Comparison of ENCODE assay signal across 7 mouse cellular contexts in the genomic region with DNA sequence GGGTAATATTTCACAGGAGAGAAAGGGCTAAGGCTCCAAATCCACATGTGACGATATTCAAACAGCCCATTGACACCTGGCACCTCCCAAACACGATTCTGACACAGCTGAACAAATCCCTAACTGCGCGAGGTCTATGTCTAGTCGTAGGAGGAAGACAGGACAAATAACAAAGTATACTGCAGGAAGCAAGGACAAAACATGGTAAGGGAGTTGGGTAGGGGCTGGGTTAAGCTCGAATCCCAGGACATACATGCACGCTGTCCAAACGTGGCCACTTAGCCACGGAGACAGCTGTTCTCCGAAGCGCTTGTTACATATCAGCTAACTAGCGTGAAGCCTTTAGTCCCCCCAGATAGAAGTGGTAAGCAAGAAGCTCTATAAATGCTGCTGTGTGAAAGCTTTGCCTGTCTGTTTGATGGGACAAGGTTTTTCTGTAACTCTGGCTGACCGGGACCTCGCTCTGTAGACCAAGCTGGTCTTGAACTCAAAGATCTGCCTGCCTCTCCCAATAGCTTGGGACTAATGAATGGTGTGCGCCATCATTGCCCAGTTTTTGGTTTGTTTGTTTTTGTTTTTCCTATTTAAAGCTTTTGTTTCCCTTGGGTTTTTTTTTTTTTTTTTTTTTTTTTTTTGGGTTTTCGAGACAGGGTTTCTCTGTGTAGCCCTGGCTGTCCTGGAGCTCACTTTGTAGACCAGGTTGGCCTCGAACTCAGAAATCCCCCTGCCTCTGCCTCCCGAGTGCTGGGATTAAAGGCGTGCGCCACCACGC. TPM values are rescaled to one million over a fixed set of nuclear protein-coding genes. Genes with fewer than 3 reads are reported as not detected.
DNase-seq lines count a peak whose midpoint lies in the region; ATAC-seq and TF ChIP-seq lines count a peak whose summit lies in the region.

No protein-coding gene starts in this region.

- H3K4me1 ChIP-seq in thymus, adult 2 months (replicated peaks; ENCODE audit: control insufficient read depth, insufficient read depth, low read length): peaks cover 5% of the 10 kb centered on the region
- peaks cover 3% of the 10 kb centered on the region; the same call in 1 of the 2 replicates for H3K4me1 ChIP-seq in embryonic fibroblast, embryonic 13.5 days (ENCODE audit: control insufficient read depth, insufficient read depth, low read length)
- peaks cover 13% of the 10 kb centered on the region; the same call in 1 of the 2 replicates for H3K4me1 ChIP-seq in intestine, embryonic 14.5 days (replicated peaks; ENCODE audit: control insufficient read depth, insufficient read depth, low read length)
- H3K4me1 ChIP-seq in midbrain, embryonic 14.5 days (ENCODE audit: control insufficient read depth, insufficient read depth, low read length): peaks cover 11% of the 10 kb centered on the region

- 45% methylated on average over 21 of the region's 21 CpGs for WGBS in thymus, adult 2 months
- 38% methylated on average over 20 of the region's 21 CpGs for WGBS in intestine, embryonic 14.5 days
- 33% methylated on average over 20 of the region's 21 CpGs for WGBS in midbrain, embryonic 14.5 days

- no peaks in the 10 kb centered on the region for H3K27me3 ChIP-seq in thymus, adult 2 months (ENCODE audit: control insufficient read depth, insufficient read depth, low read length)
- no peaks in the 10 kb centered on the region for H3K27me3 ChIP-seq in intestine, embryonic 14.5 days (replicated peaks; ENCODE audit: control insufficient read depth, insufficient read depth, low read length)
- H3K27me3 ChIP-seq in midbrain, embryonic 14.5 days (ENCODE audit: control insufficient read depth, insufficient read depth, low read length): no peaks in the 10 kb centered on the region

- H3K4me2 ChIP-seq in intestine, embryonic 14.5 days (ENCODE audit: low read length): peak overlapping the region; percentile 74
- peak overlapping the region; percentile 70 for H3K4me2 ChIP-seq in midbrain, embryonic 14.5 days (ENCODE audit: low read length)

- H3K4me3 ChIP-seq in thymus, adult 2 months (ENCODE audit: control insufficient read depth, insufficient read depth, low read length): peak overlapping the region; percentile 96
- H3K4me3 ChIP-seq in embryonic fibroblast, embryonic 13.5 days (ENCODE audit: insufficient read depth, low read length): peak overlapping the region; percentile 86
- peak overlapping the region; percentile 81 for H3K4me3 ChIP-seq in intestine, embryonic 14.5 days (ENCODE audit: low read depth, low read length)
- H3K4me3 ChIP-seq in midbrain, embryonic 14.5 days (replicated peaks; ENCODE audit: low read depth, low read length): peak overlapping the region; percentile 95

- ATAC-seq in intestine, embryonic 14.5 days (replicated peaks; ENCODE audit: low FRiP score, low TSS enrichment, low read depth): 0 out of 2 replicates have a peak, but pooled peaks have one; percentile 16
- ATAC-seq in midbrain, embryonic 14.5 days (ENCODE audit: low FRiP score, low TSS enrichment): peak; percentile 20; the same call in 1 of the 2 replicates

- H3K9me3 ChIP-seq in intestine, embryonic 14.5 days (ENCODE audit: control insufficient read depth, low read length): no peaks in the 10 kb centered on the region
- H3K9me3 ChIP-seq in midbrain, embryonic 14.5 days (ENCODE audit: control insufficient read depth, low read length): no peaks in the 10 kb centered on the region

- peaks cover 6% of the 10 kb centered on the region for H3K36me3 ChIP-seq in thymus, adult 2 months (ENCODE audit: control insufficient read depth, insufficient read depth, low read length)
- H3K36me3 ChIP-seq in intestine, embryonic 14.5 days (ENCODE audit: control insufficient read depth, insufficient read depth, low read length): peaks cover 9% of the 10 kb centered on the region
- H3K36me3 ChIP-seq in midbrain, embryonic 14.5 days (ENCODE audit: control insufficient read depth, insufficient read depth, low read length): peaks cover 8% of the 10 kb centered on the region

- no peak for DNase-seq in thymus, adult 2 months
- DNase-seq in thymus, adult 18-20 months: no peak
- no peak for DNase-seq in intestine, embryonic 14.5 days (ENCODE audit: low spot score)
- DNase-seq in midbrain, embryonic 14.5 days: no peak
- DNase-seq in cerebellum, adult 11-12 months: no peak
- DNase-seq in spleen, adult 12 weeks (ENCODE audit: low spot score): no peak

- H3K9ac ChIP-seq in intestine, embryonic 14.5 days (ENCODE audit: low read length): peak overlapping the region; percentile 82
- H3K9ac ChIP-seq in midbrain, embryonic 14.5 days (replicated peaks; ENCODE audit: low read length): peak overlapping the region; percentile 95

- no peak for TF ChIP-seq POLR2A in thymus, adult 2 months (IDR thresholded peaks at IDR 0.05; ENCODE audit: control insufficient read depth, extremely low read depth, insufficient read depth, low read length, poor library complexity)
- TF ChIP-seq POLR2A in embryonic fibroblast, embryonic 13.5 days (IDR thresholded peaks at IDR 0.05; ENCODE audit: low read depth, low read length): peak; percentile 28; the same call in 1 of the 2 replicates

- TF ChIP-seq CTCF in thymus, adult 2 months (IDR thresholded peaks at IDR 0.05; ENCODE audit: borderline replicate concordance, control insufficient read depth, extremely low read depth, insufficient read depth, low read length, poor library complexity): no peak
- no peak for TF ChIP-seq CTCF in embryonic fibroblast, embryonic 13.5 days (IDR thresholded peaks at IDR 0.05; ENCODE audit: borderline replicate concordance, insufficient read depth, low read length)

- 0 out of 2 replicates have a peak overlapping the region, but pooled peaks have one; percentile 6 for H3K27ac ChIP-seq in thymus, adult 2 months (ENCODE audit: control insufficient read depth, insufficient read depth, low read length)
- no peak overlapping the region for H3K27ac ChIP-seq in embryonic fibroblast, embryonic 13.5 days (ENCODE audit: insufficient read depth, low read length)
- H3K27ac ChIP-seq in intestine, embryonic 14.5 days (ENCODE audit: low read depth): peak overlapping the region; percentile 24
- H3K27ac ChIP-seq in midbrain, embryonic 14.5 days (replicated peaks; ENCODE audit: low read depth, low read length): peak overlapping the region; percentile 88

RNA-seq across cellular contexts. Expression of a gene that starts 0.5 kb away (rescaled TPM):
- 55.4 and 58.2 TPM in 2 replicates for polyA plus RNA-seq in thymus, adult 2 months (2012; rRNA removed)
- 65.6 and 73.5 TPM in 2 replicates for polyA plus RNA-seq in embryonic fibroblast, embryonic 13.5 days (2011; ENCODE audit: insufficient read length, low read depth, missing spikeins)
- 61.4 and 62.2 TPM in 2 replicates for polyA plus RNA-seq in intestine, embryonic 14.5 days (2014; fragmentation: Nextera tagmentation; extraction: Ambion mirVana)
- polyA plus RNA-seq in midbrain, embryonic 14.5 days (2014; fragmentation: Nextera tagmentation; extraction: Ambion mirVana): 75.3 and 91.5 TPM in 2 replicates

RNA-seq across cellular contexts. Expression of a gene that starts 6.2 kb away (rescaled TPM):
- not detected in 2 replicates for polyA plus RNA-seq in thymus, adult 2 months (2012; rRNA removed)
- not detected in 2 replicates for polyA plus RNA-seq in embryonic fibroblast, embryonic 13.5 days (2011; ENCODE audit: insufficient read length, low read depth, missing spikeins)
- not detected in 2 replicates for polyA plus RNA-seq in intestine, embryonic 14.5 days (2014; fragmentation: Nextera tagmentation; extraction: Ambion mirVana)
- 0.13 TPM in 1 of 2 replicates, not detected in the other for polyA plus RNA-seq in midbrain, embryonic 14.5 days (2014; fragmentation: Nextera tagmentation; extraction: Ambion mirVana)

RNA-seq across cellular contexts. Expression of a gene that starts 26.9 kb away (rescaled TPM):
- polyA plus RNA-seq in thymus, adult 2 months (2012; rRNA removed): 27.2 and 31.1 TPM in 2 replicates
- 40.7 and 41.3 TPM in 2 replicates for polyA plus RNA-seq in embryonic fibroblast, embryonic 13.5 days (2011; ENCODE audit: insufficient read length, low read depth, missing spikeins)
- polyA plus RNA-seq in intestine, embryonic 14.5 days (2014; fragmentation: Nextera tagmentation; extraction: Ambion mirVana): 48.8 and 51.0 TPM in 2 replicates
- 20.3 and 25.4 TPM in 2 replicates for polyA plus RNA-seq in midbrain, embryonic 14.5 days (2014; fragmentation: Nextera tagmentation; extraction: Ambion mirVana)

RNA-seq across cellular contexts. Expression of a gene that starts 47.5 kb away (rescaled TPM):
- 3.7 and 8.2 TPM in 2 replicates for polyA plus RNA-seq in thymus, adult 2 months (2012; rRNA removed)
- polyA plus RNA-seq in embryonic fibroblast, embryonic 13.5 days (2011; ENCODE audit: insufficient read length, low read depth, missing spikeins): 0.32 TPM in 1 of 2 replicates, not detected in the other
- 2.2 and 2.8 TPM in 2 replicates for polyA plus RNA-seq in intestine, embryonic 14.5 days (2014; fragmentation: Nextera tagmentation; extraction: Ambion mirVana)
- polyA plus RNA-seq in midbrain, embryonic 14.5 days (2014; fragmentation: Nextera tagmentation; extraction: Ambion mirVana): 0.59 TPM in 1 of 2 replicates, not detected in the other

RNA-seq across cellular contexts. Expression of a gene that starts 48.1 kb away (rescaled TPM):
- polyA plus RNA-seq in thymus, adult 2 months (2012; rRNA removed): 10.8 and 15.1 TPM in 2 replicates
- 65.7 and 67.6 TPM in 2 replicates for polyA plus RNA-seq in embryonic fibroblast, embryonic 13.5 days (2011; ENCODE audit: insufficient read length, low read depth, missing spikeins)
- polyA plus RNA-seq in intestine, embryonic 14.5 days (2014; fragmentation: Nextera tagmentation; extraction: Ambion mirVana): 111 and 113 TPM in 2 replicates
- polyA plus RNA-seq in midbrain, embryonic 14.5 days (2014; fragmentation: Nextera tagmentation; extraction: Ambion mirVana): 107 and 112 TPM in 2 replicates
